Mouse (Mus musculus) mouse trophoblast stem cell (cell line): ENCODE measurements at regions not wholly inside any gene's neighbourhood (a gene's known extent, or its start where the extent isn't known, plus 50 kb on each side); places are given as distances from the start of the nearest gene placed in this dataset.

Experiments used
- in situ Hi-C, 2 experiments: fragments of 300-500 bp; cut with MseI, MboI; formaldehyde crosslinking; loops; 2 replicates in 1 of 2; 3 replicates in 1 of 2; pipeline ENCODE4 v1.15.1; 2025

DNA sequence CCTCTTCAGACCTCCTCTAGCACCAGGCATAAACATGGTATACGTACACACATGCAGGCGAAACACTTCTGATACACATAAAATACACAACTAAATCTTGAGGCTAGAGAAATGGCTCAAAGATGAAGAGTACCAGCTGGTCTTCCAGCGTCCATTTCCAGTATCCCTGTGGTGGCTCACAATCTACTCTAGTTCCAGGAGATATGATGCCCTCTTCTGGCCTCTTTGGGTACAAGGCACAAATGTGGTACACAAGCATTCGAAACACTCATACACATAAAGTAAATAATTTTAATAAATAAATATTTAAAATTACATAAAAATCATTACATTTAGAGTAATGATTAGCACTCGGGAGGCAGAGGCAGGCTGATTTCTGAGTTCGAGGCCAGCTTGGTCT, 50.7 kb upstream of the Rabgap1l start:
- in situ Hi-C loops = loop anchor here in 1 of 2 experiments (10.0 kb wide), 1 partner anchor 89 kb away; no protein-coding TSS in a partner anchor

DNA sequence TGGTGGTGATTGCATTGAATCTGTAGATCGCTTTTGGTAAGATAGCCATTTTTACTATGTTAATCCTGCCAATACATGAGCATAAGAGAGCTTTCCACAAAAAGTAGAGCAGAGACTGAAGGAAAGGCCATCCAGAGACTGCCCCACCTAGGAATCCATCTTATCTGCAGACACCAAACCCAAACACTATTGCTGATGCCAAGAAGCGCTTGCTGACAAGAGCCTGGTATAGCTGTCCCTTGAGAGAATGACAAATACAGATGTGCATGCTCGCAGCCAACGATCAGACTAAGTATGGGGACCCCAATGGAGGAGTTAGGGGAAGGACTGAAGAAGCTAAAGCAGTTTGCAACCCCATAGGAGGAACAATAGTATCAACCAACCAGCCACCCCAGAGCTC, 51.7 kb upstream of the Rabgap1l start:
- in situ Hi-C loops = loop anchor here in 1 of 2 experiments (10.0 kb wide), 1 partner anchor 90 kb away; no protein-coding TSS in a partner anchor

DNA sequence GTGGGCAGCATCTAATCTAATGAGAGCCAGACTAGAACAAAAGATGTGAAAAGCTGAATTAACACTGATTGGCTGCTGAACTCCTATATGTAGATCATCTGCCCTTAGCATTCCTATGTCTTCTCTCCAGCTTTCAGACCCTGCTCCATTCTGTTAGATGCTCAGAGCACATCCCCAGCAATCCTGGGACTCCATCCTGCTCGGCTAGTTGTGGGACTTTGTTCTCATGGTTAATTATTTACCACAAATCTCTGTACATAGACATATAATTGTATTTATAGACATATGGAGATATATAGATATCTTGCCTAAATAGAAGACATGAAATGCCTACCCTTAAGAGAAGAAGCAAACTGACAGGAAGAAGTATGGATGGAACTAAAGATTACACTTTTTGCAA, 55.5 kb upstream of the Rc3h1 start:
- in situ Hi-C loops = no loop called here

GRCm38 (mm10) chr1:160854410-160854809, 51.8 kb upstream of the Rc3h1 start:
- in situ Hi-C loops = no loop called here

DNA sequence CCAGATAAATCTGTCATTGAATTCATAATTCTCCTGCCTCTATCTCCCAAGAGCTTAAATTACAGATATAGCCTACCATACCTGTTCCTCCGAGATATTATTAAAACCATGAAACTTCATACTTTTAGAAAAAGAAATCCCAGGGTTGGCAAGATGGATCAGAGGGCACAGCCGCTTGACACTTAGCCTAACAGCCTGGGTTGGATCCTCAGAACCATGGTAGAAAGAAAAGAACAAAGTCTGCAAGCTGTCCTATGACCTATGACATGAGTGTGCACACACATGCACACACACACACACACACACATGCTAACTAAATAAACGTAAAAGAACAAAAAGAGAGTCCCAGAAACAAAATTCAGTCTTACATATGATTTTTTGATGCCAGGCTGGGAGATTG, 50.8 kb upstream of the Rc3h1 start:
- in situ Hi-C loops = no loop called here

DNA sequence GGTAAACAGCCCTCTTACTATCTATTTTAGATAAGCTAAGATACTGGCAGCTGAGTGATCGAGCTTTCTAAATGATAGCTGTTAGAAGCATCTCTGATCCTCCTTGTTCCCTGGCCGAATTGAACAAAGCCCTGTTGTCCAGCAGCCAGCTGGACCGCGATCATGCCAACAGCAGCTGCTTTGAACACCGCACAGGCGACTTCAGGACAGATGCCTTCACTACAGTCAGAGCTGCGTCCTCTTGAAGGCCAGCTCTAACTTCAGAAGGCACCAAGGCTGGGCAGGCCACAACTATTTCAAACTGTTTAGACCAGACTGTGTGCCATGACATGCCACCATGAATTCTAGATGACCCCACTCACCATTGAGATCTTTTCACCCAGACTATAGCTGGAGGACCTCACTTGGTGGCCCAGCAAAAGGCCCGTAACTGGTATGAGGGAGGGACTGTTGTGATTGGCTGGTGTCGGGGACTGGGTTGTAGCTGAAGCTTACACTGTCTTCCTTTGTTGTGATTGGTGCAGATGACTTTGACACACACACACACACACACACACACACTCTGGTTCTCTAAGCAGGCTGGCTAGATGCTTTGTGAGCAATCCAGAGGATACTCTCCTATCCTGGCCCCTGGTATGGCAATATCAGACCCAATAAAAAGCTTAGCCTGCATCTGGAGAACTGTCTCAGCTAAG, 50.1 kb upstream of the Rc3h1 start:
- in situ Hi-C loops = no loop called here
